In the genomic region with DNA sequence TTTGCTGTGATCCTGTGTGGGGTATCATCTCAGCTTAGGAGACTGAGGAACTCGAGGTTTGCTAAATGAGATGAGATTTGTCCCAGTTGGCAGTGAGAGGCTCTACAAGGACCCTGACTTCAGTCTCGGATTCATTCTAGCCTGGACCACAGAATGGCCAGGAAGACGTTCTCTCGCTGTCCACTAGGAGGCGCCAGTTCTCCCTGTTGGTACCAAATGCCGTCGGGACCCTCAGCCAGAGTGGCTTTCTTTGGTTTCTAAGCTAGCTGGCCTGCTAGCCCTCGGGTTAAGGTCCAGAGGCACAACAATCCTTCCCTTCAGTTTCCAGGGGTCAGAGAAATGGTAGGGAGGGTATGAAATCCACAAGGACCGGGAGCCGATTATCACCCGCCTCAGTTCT, we compare ENCODE assay signal across 8 mouse cellular contexts. TPM values are rescaled to one million over a fixed set of nuclear protein-coding genes. Genes with fewer than 3 reads are reported as not detected.
DNase-seq lines count a peak whose midpoint lies in the region; ATAC-seq lines count a peak whose summit lies in the region.

No protein-coding gene starts in this region.

- no peak for ATAC-seq in midbrain, embryonic 13.5 days
- ATAC-seq in liver, embryonic 11.5 days (replicated peaks; ENCODE audit: low FRiP score), result no peak
- ATAC-seq in monocyte, adult 5-6 weeks (replicated peaks; ENCODE audit: insufficient number of reproducible peaks, low FRiP score, low TSS enrichment, poor library complexity, severe bottlenecking), result no peak

- DNase-seq in midbrain, embryonic 10.5 days (ENCODE audit: low spot score), result peak; percentile 85
- DNase-seq in adrenal gland, postnatal 14 days, result peak; percentile 76
- peak; percentile 82 for DNase-seq in embryonic facial prominence, embryonic 10.5 days (ENCODE audit: low spot score)
- peak; percentile 47 to 72 for DNase-seq in heart, postnatal 36 days
- peak; percentile 50 for DNase-seq in liver, embryonic 11.5 days (ENCODE audit: low spot score)
- DNase-seq in retina, postnatal 7 days (ENCODE audit: low read depth, low spot score), result peak; percentile 41

- H3K27me3 ChIP-seq in midbrain, embryonic 10.5 days (ENCODE audit: low read depth, poor library complexity, severe bottlenecking), result peaks cover 82% of the 10 kb centered on the region
- H3K27me3 ChIP-seq in midbrain, embryonic 13.5 days, result peaks cover 28% of the 10 kb centered on the region
- H3K27me3 ChIP-seq in embryonic facial prominence, embryonic 10.5 days (replicated peaks; ENCODE audit: low read depth, poor library complexity, severe bottlenecking), result peaks cover 72% of the 10 kb centered on the region
- H3K27me3 ChIP-seq in liver, embryonic 11.5 days (replicated peaks; ENCODE audit: control insufficient read depth, insufficient read depth, low read length), result peaks cover 10% of the 10 kb centered on the region

- no peak overlapping the region for H3K9ac ChIP-seq in midbrain, embryonic 13.5 days (replicated peaks)
- no peak overlapping the region for H3K9ac ChIP-seq in liver, embryonic 11.5 days (ENCODE audit: low read depth, low read length)

- 16% methylated on average over 11 of the region's 11 CpGs for WGBS in midbrain, embryonic 10.5 days
- WGBS in midbrain, embryonic 13.5 days, result 17% methylated on average over 11 of the region's 11 CpGs
- WGBS in embryonic facial prominence, embryonic 10.5 days, result 18% methylated on average over 11 of the region's 11 CpGs
- WGBS in liver, embryonic 11.5 days, result 19% methylated on average over 11 of the region's 11 CpGs

- peak overlapping the region; percentile 63 for H3K27ac ChIP-seq in midbrain, embryonic 10.5 days (replicated peaks)
- H3K27ac ChIP-seq in midbrain, embryonic 13.5 days, result no peak overlapping the region
- no peak overlapping the region for H3K27ac ChIP-seq in embryonic facial prominence, embryonic 10.5 days (replicated peaks)
- no peak overlapping the region for H3K27ac ChIP-seq in liver, embryonic 11.5 days (ENCODE audit: low read depth, low read length)

- intact Hi-C loops in heart, postnatal 36 days (cut with DNase I), result loop anchor here (1.0 to 2.0 kb wide), 2 partner anchors 50 to 54 kb away; no protein-coding TSS in a partner anchor

- no peaks in the 10 kb centered on the region for H3K36me3 ChIP-seq in midbrain, embryonic 10.5 days
- no peaks in the 10 kb centered on the region for H3K36me3 ChIP-seq in midbrain, embryonic 13.5 days
- H3K36me3 ChIP-seq in embryonic facial prominence, embryonic 10.5 days (replicated peaks), result no peaks in the 10 kb centered on the region
- H3K36me3 ChIP-seq in liver, embryonic 11.5 days (ENCODE audit: control insufficient read depth, insufficient read depth, low read length), result no peaks in the 10 kb centered on the region

- peaks cover 61% of the 10 kb centered on the region for H3K4me1 ChIP-seq in midbrain, embryonic 10.5 days
- H3K4me1 ChIP-seq in midbrain, embryonic 13.5 days (replicated peaks), result peaks cover 56% of the 10 kb centered on the region
- peaks cover 37% of the 10 kb centered on the region for H3K4me1 ChIP-seq in embryonic facial prominence, embryonic 10.5 days
- no peaks in the 10 kb centered on the region for H3K4me1 ChIP-seq in liver, embryonic 11.5 days (replicated peaks; ENCODE audit: control insufficient read depth, insufficient read depth, low read length)

- no peak overlapping the region for H3K4me3 ChIP-seq in midbrain, embryonic 10.5 days
- no peak overlapping the region for H3K4me3 ChIP-seq in midbrain, embryonic 13.5 days (replicated peaks)
- H3K4me3 ChIP-seq in embryonic facial prominence, embryonic 10.5 days, result no peak overlapping the region
- H3K4me3 ChIP-seq in liver, embryonic 11.5 days (ENCODE audit: low read depth, low read length), result no peak overlapping the region

- H3K9me3 ChIP-seq in midbrain, embryonic 10.5 days (replicated peaks), result no peaks in the 10 kb centered on the region
- no peaks in the 10 kb centered on the region for H3K9me3 ChIP-seq in midbrain, embryonic 13.5 days
- H3K9me3 ChIP-seq in embryonic facial prominence, embryonic 10.5 days, result no peaks in the 10 kb centered on the region
- no peaks in the 10 kb centered on the region for H3K9me3 ChIP-seq in liver, embryonic 11.5 days (ENCODE audit: control insufficient read depth, low read length)

- no peak overlapping the region for H3K4me2 ChIP-seq in midbrain, embryonic 13.5 days (replicated peaks)
- H3K4me2 ChIP-seq in liver, embryonic 11.5 days, result no peak overlapping the region

RNA-seq across cellular contexts. Expression of a gene that starts 36.5 kb away (rescaled TPM):
- polyA plus RNA-seq in midbrain, embryonic 10.5 days (2016; fragmentation: Nextera tagmentation; extraction: Ambion mirVana), result 1.8 and 2.7 TPM in 2 replicates
- polyA plus RNA-seq in midbrain, embryonic 13.5 days (2015; fragmentation: Nextera tagmentation; extraction: Ambion mirVana), result 5.1 and 5.3 TPM in 2 replicates
- 5.5 and 7.4 TPM in 2 replicates for total RNA-seq in adrenal gland, postnatal 14 days (2021)
- polyA plus RNA-seq in embryonic facial prominence, embryonic 10.5 days (2016; fragmentation: Nextera tagmentation; extraction: Ambion mirVana), result 2.2 and 2.4 TPM in 2 replicates
- total RNA-seq in heart, postnatal 36 days (2021), result 1 to 10 TPM; 2.7 TPM
- polyA plus RNA-seq in liver, embryonic 11.5 days (2014; fragmentation: Nextera tagmentation; extraction: Ambion mirVana), result 0.77 and 0.82 TPM in 2 replicates
- 0.39 to 0.43 TPM in 2 of 3 replicates, not detected in the other for total RNA-seq in monocyte, adult 5-6 weeks (2017)

RNA-seq across cellular contexts. Expression of a gene that starts 47.7 kb away (rescaled TPM):
- 1.6 and 2.2 TPM in 2 replicates for polyA plus RNA-seq in midbrain, embryonic 10.5 days (2016; fragmentation: Nextera tagmentation; extraction: Ambion mirVana)
- 8.2 and 8.8 TPM in 2 replicates for polyA plus RNA-seq in midbrain, embryonic 13.5 days (2015; fragmentation: Nextera tagmentation; extraction: Ambion mirVana)
- total RNA-seq in adrenal gland, postnatal 14 days (2021), result 23.9 and 24.1 TPM in 2 replicates
- 0.44 and 0.64 TPM in 2 replicates for polyA plus RNA-seq in embryonic facial prominence, embryonic 10.5 days (2016; fragmentation: Nextera tagmentation; extraction: Ambion mirVana)
- 10 to 100 TPM; 39.4 to 41.6 TPM for total RNA-seq in heart, postnatal 36 days (2021)
- polyA plus RNA-seq in liver, embryonic 11.5 days (2014; fragmentation: Nextera tagmentation; extraction: Ambion mirVana), result 1.2 and 1.4 TPM in 2 replicates
- total RNA-seq in monocyte, adult 5-6 weeks (2017), result not detected in 3 replicates
